Mouse (Mus musculus): ENCODE results near the gene Slc25a42. TPM values are rescaled to one million over a fixed set of nuclear protein-coding genes. Genes with fewer than 3 reads are reported as not detected.
A peak's percentile ranks its signal among the peaks of the same experiment; 100 is the strongest.

Slc25a42 gene
- polyA plus RNA-seq, 1 experiment from 2014 or later: 1.6 TPM

DNA sequence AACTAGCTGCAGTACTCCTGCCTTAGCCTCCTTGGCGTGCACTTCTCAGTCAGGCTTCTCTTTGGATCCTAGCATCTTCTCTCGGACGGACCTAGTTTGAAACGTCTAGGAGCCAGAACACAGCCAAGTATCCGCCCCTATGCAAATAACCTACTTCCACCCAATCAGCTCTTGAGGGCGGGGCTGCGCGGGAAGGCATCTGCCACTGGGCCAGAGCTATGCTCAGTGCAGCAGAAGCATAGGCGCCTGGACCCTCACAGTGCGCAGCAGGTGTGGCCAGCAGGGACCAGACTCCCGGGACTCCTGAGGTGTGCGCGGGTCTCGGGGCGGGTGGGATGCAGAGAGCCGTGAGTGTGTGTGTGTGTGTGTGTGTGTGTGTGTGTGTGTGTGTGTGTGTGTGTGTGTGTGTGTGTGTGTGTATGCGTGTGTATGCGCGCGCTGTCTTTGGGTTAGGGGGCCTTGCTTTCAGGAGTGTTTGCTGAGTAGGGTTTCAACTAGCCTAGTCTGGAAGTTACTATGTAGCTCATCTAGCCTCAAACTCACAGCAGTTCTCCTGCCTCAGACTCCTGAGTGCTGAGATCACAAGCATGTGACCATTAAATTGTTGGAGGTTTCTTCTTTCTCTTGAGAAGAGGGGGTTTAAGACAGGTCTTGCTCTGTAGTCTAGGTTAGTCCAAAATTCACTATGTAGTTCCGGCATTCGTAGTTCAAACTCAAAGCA, 59.4 kb downstream of the Slc25a42 start:
- no peak overlapping the region for H3K9ac ChIP-seq (ENCODE audit: low read length)
- DNase-seq (ENCODE audit: low spot score, missing footprints) (peak; percentile 93), ATAC-seq (ENCODE audit: low FRiP score) (peak; percentile 94)
- no peak overlapping the region for H3K27ac ChIP-seq (ENCODE audit: low read depth, low read length)
- H3K9me3 ChIP-seq (ENCODE audit: control insufficient read depth, low read length): no peaks in the 10 kb centered on the region
- H3K4me3 ChIP-seq (ENCODE audit: low read depth, low read length): no peak overlapping the region
- 13% methylated on average over 22 of the region's 22 CpGs for WGBS
- peaks cover 4% of the 10 kb centered on the region for H3K4me1 ChIP-seq (ENCODE audit: control insufficient read depth, insufficient read depth, low read length)
- H3K36me3 ChIP-seq (ENCODE audit: control insufficient read depth, insufficient read depth, low read length): no peaks in the 10 kb centered on the region
- peak overlapping the region; percentile 29 for H3K4me2 ChIP-seq
- no peaks in the 10 kb centered on the region for H3K27me3 ChIP-seq (ENCODE audit: control insufficient read depth, insufficient read depth, low read length)

DNA sequence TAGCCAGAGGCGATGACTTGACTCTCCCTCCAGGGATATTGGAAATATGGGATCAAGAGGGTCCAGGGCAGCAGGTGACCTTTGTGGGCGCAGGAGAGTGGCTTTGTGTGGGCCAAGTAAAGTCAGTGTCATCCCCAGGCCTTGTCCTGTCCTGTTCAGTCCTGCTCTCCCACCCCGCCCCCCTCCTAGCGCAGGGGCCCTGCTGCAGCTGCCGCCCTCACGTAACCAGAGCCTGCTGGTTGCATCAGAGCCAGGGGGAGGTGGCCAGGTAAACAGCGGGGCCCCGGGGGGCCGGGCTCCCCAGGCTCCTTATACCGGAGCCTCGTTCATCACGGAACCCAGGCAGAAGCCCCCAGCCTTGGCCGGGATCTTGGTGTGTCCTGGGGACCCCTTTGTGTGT, 61.9 kb downstream of the Slc25a42 start:
- Histone ChIP-seq H3K4me3 (ENCODE audit: low read depth, low read length) (no peak overlapping the region), H3K27ac (ENCODE audit: low read depth, low read length) (no peak overlapping the region), H3K4me1 (ENCODE audit: control insufficient read depth, insufficient read depth, low read length) (peaks cover 4% of the 10 kb centered on the region), H3K9ac (ENCODE audit: low read length) (no peak overlapping the region), H3K4me2 (no peak overlapping the region), H3K9me3 (ENCODE audit: control insufficient read depth, low read length) (no peaks in the 10 kb centered on the region), H3K36me3 (ENCODE audit: control insufficient read depth, insufficient read depth, low read length) (peaks cover 5% of the 10 kb centered on the region; the same call in 1 of the 2 replicates), H3K27me3 (ENCODE audit: control insufficient read depth, insufficient read depth, low read length) (no peaks in the 10 kb centered on the region)
- 18% methylated on average over 13 of the region's 13 CpGs for WGBS
- no peak for ATAC-seq (ENCODE audit: low FRiP score)
- DNase-seq (ENCODE audit: low spot score, missing footprints): peak; percentile 85

DNA sequence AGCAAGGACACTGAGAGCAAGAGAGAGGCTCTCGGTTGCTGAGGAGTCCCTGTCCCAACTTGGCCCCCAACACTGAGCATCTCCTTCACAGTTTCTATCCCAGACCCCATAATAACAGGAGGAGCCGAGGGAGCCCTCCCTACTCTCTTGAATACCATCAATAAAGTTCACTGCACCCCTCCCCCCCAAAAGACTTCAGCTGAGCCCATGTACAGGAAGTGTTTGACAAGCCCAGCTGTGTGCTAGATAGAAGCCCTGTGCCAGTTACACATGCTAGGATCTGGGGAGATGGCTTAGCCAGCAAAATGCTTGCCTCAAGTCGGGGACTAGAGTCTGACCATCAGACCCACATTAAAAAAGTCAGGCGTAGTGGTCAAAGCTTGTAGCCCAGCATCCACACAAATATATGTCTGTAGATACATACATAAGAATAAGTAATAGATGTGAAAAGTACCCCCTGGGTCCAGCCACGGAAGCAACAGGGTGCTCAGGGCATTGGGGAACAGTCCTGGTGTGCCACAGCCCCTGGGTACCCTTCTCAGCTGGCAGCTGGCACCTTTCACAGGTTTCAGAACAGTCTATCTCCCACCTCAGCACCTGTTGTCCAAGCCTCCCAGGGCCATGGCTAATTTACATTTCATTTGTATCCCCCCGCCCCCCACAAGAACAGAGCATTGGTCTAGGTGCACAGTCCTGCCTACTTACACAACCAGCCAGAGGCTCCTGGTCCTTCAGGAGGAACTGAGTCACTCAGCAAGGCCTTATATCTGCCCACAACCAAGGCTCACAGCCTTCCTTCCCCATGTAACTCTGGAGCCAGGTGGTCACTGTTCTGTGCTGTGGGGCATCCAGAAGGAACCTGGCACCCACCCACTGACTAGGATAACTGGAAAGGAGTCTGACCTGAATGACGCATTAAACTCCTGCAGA, 64.2 kb downstream of the Slc25a42 start:
- H3K27ac ChIP-seq (ENCODE audit: low read depth, low read length): no peak overlapping the region
- H3K36me3 ChIP-seq (ENCODE audit: control insufficient read depth, insufficient read depth, low read length): peaks cover 5% of the 10 kb centered on the region; the same call in 1 of the 2 replicates
- 84% methylated on average over 7 of the region's 7 CpGs for WGBS
- no peaks in the 10 kb centered on the region for H3K9me3 ChIP-seq (ENCODE audit: control insufficient read depth, low read length)
- H3K27me3 ChIP-seq (ENCODE audit: control insufficient read depth, insufficient read depth, low read length): no peaks in the 10 kb centered on the region
- no peak for ATAC-seq (ENCODE audit: low FRiP score)
- peak; percentile 69 for DNase-seq (ENCODE audit: low spot score, missing footprints)
- H3K9ac ChIP-seq (ENCODE audit: low read length): no peak overlapping the region
- H3K4me3 ChIP-seq (ENCODE audit: low read depth, low read length): no peak overlapping the region
- peaks cover 4% of the 10 kb centered on the region for H3K4me1 ChIP-seq (ENCODE audit: control insufficient read depth, insufficient read depth, low read length)
- no peak overlapping the region for H3K4me2 ChIP-seq

DNA sequence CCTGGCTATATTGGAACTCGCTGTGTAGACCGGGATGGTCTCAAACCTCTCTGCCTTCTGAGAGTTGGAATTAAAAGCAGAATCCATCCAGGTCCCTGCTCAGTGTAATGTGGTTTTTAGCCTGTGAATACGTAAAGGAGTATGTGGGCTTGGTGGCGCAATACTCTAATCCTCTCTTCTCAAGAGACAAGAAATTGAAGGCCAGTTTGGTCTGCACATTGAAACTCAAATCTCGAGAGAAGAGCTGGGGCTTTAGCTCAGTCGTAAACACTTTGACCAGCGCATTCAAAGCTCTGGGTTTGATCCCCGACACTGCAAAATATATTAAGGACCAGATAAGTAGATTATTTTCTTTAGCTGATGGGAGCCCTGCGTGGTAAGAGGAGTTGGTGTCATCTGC, 72.1 kb downstream of the Slc25a42 start:
- Histone ChIP-seq H3K9me3 (ENCODE audit: control insufficient read depth, low read length) (no peaks in the 10 kb centered on the region), H3K4me3 (ENCODE audit: low read depth, low read length) (peak overlapping the region; percentile 60), H3K4me1 (ENCODE audit: control insufficient read depth, insufficient read depth, low read length) (peaks cover 17% of the 10 kb centered on the region), H3K4me2 (peak overlapping the region; percentile 81), H3K36me3 (ENCODE audit: control insufficient read depth, insufficient read depth, low read length) (no peaks in the 10 kb centered on the region), H3K27ac (ENCODE audit: low read depth, low read length) (peak overlapping the region; percentile 10; the same call in 1 of the 2 replicates), H3K27me3 (ENCODE audit: control insufficient read depth, insufficient read depth, low read length) (no peaks in the 10 kb centered on the region), H3K9ac (ENCODE audit: low read length) (peak overlapping the region; percentile 74)
- 11% methylated on average over 9 of the region's 9 CpGs for WGBS
- ATAC-seq (ENCODE audit: low FRiP score): 0 out of 2 replicates have a peak, but pooled peaks have one; percentile 1
- no peak for DNase-seq (ENCODE audit: low spot score, missing footprints)

DNA sequence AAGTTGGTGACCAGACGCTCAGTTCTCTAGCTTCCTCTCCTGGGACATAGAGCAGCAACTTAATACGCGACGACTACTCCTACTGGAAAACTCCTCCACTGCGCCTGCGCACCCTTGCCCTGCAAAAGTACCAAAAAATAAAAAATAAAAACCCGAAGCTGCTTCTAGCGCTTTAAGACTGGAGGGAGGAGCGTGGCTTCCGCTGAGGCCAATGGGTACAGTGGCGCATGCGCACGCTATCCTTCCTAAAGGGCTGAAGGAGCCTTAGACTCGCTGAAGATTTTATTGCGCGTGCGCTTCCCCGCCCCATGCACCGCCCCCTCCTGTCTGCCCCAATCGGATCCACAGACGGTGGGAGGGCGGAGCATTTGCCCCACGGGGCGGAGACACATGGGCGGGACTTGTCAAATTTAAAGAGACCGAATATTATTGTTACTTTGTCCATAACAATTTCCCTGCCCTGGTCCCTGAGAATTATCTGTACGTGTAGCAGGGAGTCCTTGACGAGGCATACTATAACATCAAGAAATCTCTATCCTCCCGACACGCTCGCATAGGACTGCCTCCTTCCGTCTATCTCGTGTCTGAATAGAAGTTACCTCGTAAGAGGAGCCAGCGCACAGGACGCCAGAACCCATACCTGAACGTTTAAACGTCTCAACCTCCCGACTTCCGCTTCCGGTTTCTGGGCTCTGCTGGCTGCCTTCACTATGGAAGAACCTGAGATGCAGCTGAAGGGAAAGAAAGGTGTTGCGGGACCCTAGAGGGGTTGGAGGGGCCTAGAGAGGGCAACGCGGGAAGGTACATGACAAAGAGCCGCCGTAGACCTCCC, 72.9 kb downstream of the Slc25a42 start, which contains the start of the genes Rfxank, Borcs8 and Mef2b:
TSS of gene Rfxank (minus strand) at position 129 of the 832 bp plus-strand sequence.
TSS of gene Borcs8 (plus strand) at position 474 of the 832 bp plus-strand sequence.
TSS of gene Mef2b (plus strand) at position 686 of the 832 bp plus-strand sequence.
- Histone ChIP-seq H3K27me3 (ENCODE audit: control insufficient read depth, insufficient read depth, low read length) (no peaks in the 10 kb centered on the region), H3K9ac (ENCODE audit: low read length) (peak within 1 kb of the TSS; percentile 74), H3K4me2 (peak within 1 kb of the TSS; percentile 81), H3K4me1 (ENCODE audit: control insufficient read depth, insufficient read depth, low read length) (peaks cover 17% of the 10 kb centered on the region), H3K36me3 (ENCODE audit: control insufficient read depth, insufficient read depth, low read length) (no peaks in the 10 kb centered on the region), H3K9me3 (ENCODE audit: control insufficient read depth, low read length) (no peaks in the 10 kb centered on the region), H3K27ac (ENCODE audit: low read depth, low read length) (peak within 1 kb of the TSS; percentile 10), H3K4me3 (ENCODE audit: low read depth, low read length) (peak within 1 kb of the TSS; percentile 60)
- DNase-seq (ENCODE audit: low spot score, missing footprints): peak; percentile 100
- WGBS: under 1% methylated on average over 46 of the region's 46 CpGs
- peak; percentile 98 for ATAC-seq (ENCODE audit: low FRiP score)

DNA sequence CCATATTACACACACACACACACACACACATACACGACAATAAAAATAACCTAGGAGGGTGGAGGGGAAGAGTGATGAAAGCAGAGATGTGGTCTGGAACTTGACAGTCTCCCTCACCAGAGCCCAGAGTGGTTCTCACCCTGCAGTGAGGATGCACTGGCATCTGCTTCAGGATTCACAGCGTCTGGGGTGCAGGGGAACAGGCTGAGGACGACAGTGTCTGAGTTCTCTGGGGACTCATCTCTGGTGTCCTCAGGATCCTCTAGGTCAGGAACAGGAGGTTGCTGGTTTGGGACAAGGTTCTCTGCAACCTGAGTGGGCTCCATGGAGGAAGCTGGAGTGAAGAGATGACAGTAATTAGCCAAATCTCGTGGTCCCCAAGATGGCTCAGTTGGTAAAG, 74.2 kb downstream of the Slc25a42 start:
- no peak overlapping the region for H3K27ac ChIP-seq (ENCODE audit: low read depth, low read length)
- no peak for ATAC-seq (ENCODE audit: low FRiP score)
- no peaks in the 10 kb centered on the region for H3K27me3 ChIP-seq (ENCODE audit: control insufficient read depth, insufficient read depth, low read length)
- peak overlapping the region; percentile 81 for H3K4me2 ChIP-seq
- peak; percentile 28 for DNase-seq (ENCODE audit: low spot score, missing footprints)
- WGBS: 85% methylated on average over 4 of the region's 4 CpGs
- no peaks in the 10 kb centered on the region for H3K9me3 ChIP-seq (ENCODE audit: control insufficient read depth, low read length)
- H3K4me3 ChIP-seq (ENCODE audit: low read depth, low read length): no peak overlapping the region
- peaks cover 4% of the 10 kb centered on the region for H3K36me3 ChIP-seq (ENCODE audit: control insufficient read depth, insufficient read depth, low read length)
- peaks cover 17% of the 10 kb centered on the region for H3K4me1 ChIP-seq (ENCODE audit: control insufficient read depth, insufficient read depth, low read length)
- H3K9ac ChIP-seq (ENCODE audit: low read length): no peak overlapping the region; the same call in 1 of the 2 replicates

DNA sequence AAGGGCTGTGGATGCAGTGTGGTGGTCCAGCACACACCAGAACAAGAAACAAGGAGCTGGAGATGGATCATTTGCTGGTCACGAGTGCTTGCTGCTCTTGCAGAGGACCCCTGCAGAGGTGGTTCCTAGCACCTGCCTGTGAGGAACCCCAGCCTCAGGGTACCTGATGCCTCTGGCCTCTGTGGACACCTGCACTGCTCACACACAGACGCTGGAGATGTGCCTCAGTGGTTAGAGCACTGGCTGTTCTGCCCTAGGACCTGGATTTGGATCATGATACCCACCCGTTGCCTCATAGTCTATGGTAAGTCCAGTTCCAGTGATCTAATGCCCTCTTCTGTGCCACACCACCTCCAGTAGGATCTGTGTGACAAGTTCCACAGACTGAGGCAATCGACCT, 75.5 kb downstream of the Slc25a42 start:
- Histone ChIP-seq H3K36me3 (ENCODE audit: control insufficient read depth, insufficient read depth, low read length) (peaks cover 4% of the 10 kb centered on the region), H3K4me1 (ENCODE audit: control insufficient read depth, insufficient read depth, low read length) (peaks cover 20% of the 10 kb centered on the region), H3K9ac (ENCODE audit: low read length) (no peak overlapping the region), H3K4me3 (ENCODE audit: low read depth, low read length) (no peak overlapping the region), H3K4me2 (no peak overlapping the region), H3K27me3 (ENCODE audit: control insufficient read depth, insufficient read depth, low read length) (no peaks in the 10 kb centered on the region), H3K27ac (ENCODE audit: low read depth, low read length) (no peak overlapping the region), H3K9me3 (ENCODE audit: control insufficient read depth, low read length) (no peaks in the 10 kb centered on the region)
- peak; percentile 54 for DNase-seq (ENCODE audit: low spot score, missing footprints)
- ATAC-seq (ENCODE audit: low FRiP score): no peak
- 79% methylated on average over 4 of the region's 4 CpGs for WGBS

DNA sequence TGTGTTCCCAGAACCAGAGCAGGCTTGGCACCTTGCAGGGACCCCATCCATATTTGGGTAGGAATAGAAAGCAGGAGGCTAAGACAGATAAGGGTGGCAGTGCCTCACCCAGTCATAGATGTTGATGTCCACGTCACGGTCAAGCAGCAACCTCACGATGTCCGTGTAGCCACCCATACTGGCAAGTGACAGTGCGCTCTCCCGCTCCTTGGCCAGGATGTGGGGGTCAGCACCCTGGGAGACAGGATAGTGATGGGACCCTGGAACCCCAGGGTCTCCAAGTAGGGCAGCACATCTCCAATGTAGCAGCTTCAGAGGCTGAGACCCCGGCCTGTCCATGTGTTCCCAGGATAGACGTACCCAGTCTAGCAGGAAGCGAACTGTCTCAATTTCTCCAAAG, 77.2 kb downstream of the Slc25a42 start:
- Histone ChIP-seq H3K9me3 (ENCODE audit: control insufficient read depth, low read length) (no peaks in the 10 kb centered on the region), H3K27ac (ENCODE audit: low read depth, low read length) (no peak overlapping the region), H3K27me3 (ENCODE audit: control insufficient read depth, insufficient read depth, low read length) (no peaks in the 10 kb centered on the region), H3K4me2 (no peak overlapping the region), H3K4me3 (ENCODE audit: low read depth, low read length) (no peak overlapping the region), H3K36me3 (ENCODE audit: control insufficient read depth, insufficient read depth, low read length) (peaks cover 4% of the 10 kb centered on the region), H3K4me1 (ENCODE audit: control insufficient read depth, insufficient read depth, low read length) (peaks cover 12% of the 10 kb centered on the region), H3K9ac (ENCODE audit: low read length) (no peak overlapping the region)
- 94% methylated on average over 9 of the region's 9 CpGs for WGBS
- ATAC-seq (ENCODE audit: low FRiP score) (no peak), DNase-seq (ENCODE audit: low spot score, missing footprints) (no peak)
